Mouse (Mus musculus) ES-Bruce4 (cell line): ENCODE measurements around the gene 6030452D12Rik.

Experiments used
- EP300 ChIP-seq: IDR thresholded peaks from 2 replicates; pipeline ENCODE4 v1.6.1; 2011; ENCODE audit warnings: low read depth, low read length; ENCODE audit not compliant: insufficient read depth
- POLR2A ChIP-seq: IDR thresholded peaks from one replicate; pipeline ENCODE4 v1.8.1; 2011; ENCODE audit warnings: low read length; ENCODE audit not compliant: insufficient read depth

- TF ChIP-seq EP300 (no peak), POLR2A (no peak)
Measured at GRCm38 (mm10) chr8:106529885-106530482, 29.7 kb downstream of the 6030452D12Rik start.
